Mouse (Mus musculus) kidney, adult 2 months (tissue): Measurements from ENCODE around the gene Mmp11.

Experiments used
- CTCF ChIP-seq: fragments of 200-500 bp; conservative IDR thresholded peaks from 2 replicates; pipeline ENCODE4 v1.5.1; 2011; ENCODE audit warnings: low read depth, mild to moderate bottlenecking, control low read depth, low read length, moderate library complexity, mixed read lengths; ENCODE audit not compliant: insufficient read depth, insufficient read length
- POLR2A ChIP-seq: fragments of 200-500 bp; IDR thresholded peaks from one replicate; pipeline ENCODE4 v1.6.1; 2011; ENCODE audit warnings: low read depth, low read length, control low read depth

- TF ChIP-seq CTCF, result no peak
- no peak for TF ChIP-seq POLR2A
Observed at GRCm38 (mm10) chr10:75932891-75933290, 3.4 kb downstream of the Mmp11 start, which contains the start of gene Chchd10.
